Mouse (Mus musculus): ENCODE results near the gene Gm21149.
"Not testable (repeated sequence)": the region's sequence is repeated elsewhere in the genome, so short reads cannot be mapped to it uniquely, and the experiment has no call there.

GRCm38 (mm10) chr5:15463561-15463960, 12.8 kb downstream of the Gm21149 start:
- not testable (repeated sequence) for TF ChIP-seq CTCF (IDR thresholded peaks at IDR 0.05; ENCODE audit: low read depth, low read length); TAL1 (conservative IDR thresholded peaks at IDR 0.05; ENCODE audit: low read depth, low read length)
